Mouse (Mus musculus) brain, embryonic 14.5 days (tissue): ENCODE data around the gene Palld.

Experiments used
- CTCF ChIP-seq: fragments of 200-500 bp; IDR thresholded peaks from 2 replicates; pipeline ENCODE4 v1.5.1; 2012; ENCODE audit warnings: inconsistent platforms, mild to moderate bottlenecking, moderate library complexity, borderline replicate concordance; ENCODE audit not compliant: insufficient read depth, insufficient read length; ENCODE audit errors: extremely low read depth
- POLR2A ChIP-seq: fragments of 200-500 bp; IDR thresholded peaks from 2 replicates; pipeline ENCODE4 v1.6.1; 2012; ENCODE audit warnings: mild to moderate bottlenecking, inconsistent platforms, borderline replicate concordance; ENCODE audit not compliant: poor library complexity, insufficient read depth, insufficient read length, severe bottlenecking; ENCODE audit errors: extremely low read depth

DNA sequence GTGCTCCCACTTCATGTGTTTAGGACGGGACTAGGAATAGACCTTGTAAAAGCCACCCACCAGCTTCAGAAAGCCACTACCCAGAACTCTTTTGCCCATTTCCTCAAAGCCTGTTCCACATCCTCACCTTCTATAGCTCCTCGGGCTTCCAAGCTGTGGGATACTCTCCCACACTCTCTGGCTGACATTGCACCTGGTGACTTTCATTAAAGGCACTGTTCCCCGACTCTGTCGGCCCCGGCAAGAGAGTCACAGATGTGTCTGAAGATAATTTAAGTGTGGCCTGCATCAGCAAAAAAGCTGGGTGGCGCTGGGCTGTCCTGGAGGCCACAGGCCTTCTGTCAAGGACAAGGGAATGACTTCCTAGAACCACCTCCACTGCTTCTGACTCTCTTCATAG, 350.3 kb downstream of the Palld start:
- TF ChIP-seq CTCF (no peak), POLR2A (no peak)
